Mouse (Mus musculus) bone marrow, adult 2 months (tissue): ENCODE data around the gene Sept9. TPM values are rescaled to one million over a fixed set of nuclear protein-coding genes. Genes with fewer than 3 reads are reported as not detected.

Experiments used
- H3K27ac ChIP-seq: fragments of 200-500 bp; 2 replicates; pipeline ENCODE4 v1.5.1; 2012; ENCODE audit warnings: low read depth, mild to moderate bottlenecking, control low read depth, inconsistent platforms, low read length; ENCODE audit not compliant: control insufficient read depth, poor library complexity, insufficient read depth
- H3K4me1 ChIP-seq: fragments of 200-500 bp; 2 replicates; pipeline ENCODE4 v1.6.1; 2011; ENCODE audit warnings: low read length; ENCODE audit not compliant: control insufficient read depth, insufficient read depth
- H3K4me3 ChIP-seq: fragments of 200-500 bp; replicated peaks from 2 replicates; pipeline ENCODE3; 2011; ENCODE audit warnings: mild to moderate bottlenecking, low read depth, low read length, control low read depth; ENCODE audit not compliant: control insufficient read depth
- CTCF ChIP-seq: fragments of 200-500 bp; IDR thresholded peaks from 2 replicates; pipeline ENCODE4 v1.5.1; 2011; ENCODE audit warnings: low read length, control low read depth; ENCODE audit not compliant: control insufficient read depth, insufficient read depth
- POLR2A ChIP-seq: fragments of 200-500 bp; IDR thresholded peaks from 2 replicates; pipeline ENCODE4 v1.6.1; 2011; ENCODE audit warnings: low read depth, mild to moderate bottlenecking, control low read depth, low read length, borderline replicate concordance; ENCODE audit not compliant: control insufficient read depth
- WGBS: fragments of 180-500 bp; shearing (Covaris S2); methylation state at CpG from one replicate; pipeline ENCODE4 v1.1.7; 2018; 5-methylcytosine and 5-hydroxymethylcytosine counted together
- polyA plus RNA-seq: library from polyadenylated mRNA; stranded (reverse); fragments of >200 nt; gene quantifications from 2 replicates; pipeline ENCODE4 v1.2.4, GENCODE M21; 2011; ENCODE audit warnings: low replicate concordance; ENCODE audit not compliant: missing spikeins, insufficient read depth, insufficient read length

The Sept9 gene
- polyA plus RNA-seq, 1 experiment, result 51.6 TPM

GRCm38 (mm10) chr11:117296500-117297189, 97.2 kb downstream of the Sept9 start:
- peaks cover 1% of the 10 kb centered on the region; the same call in 1 of the 2 replicates for H3K4me1 ChIP-seq
- 76% methylated on average over 14 of the region's 14 CpGs for WGBS
- peak overlapping the region; percentile 25; the same call in 1 of the 2 replicates for H3K27ac ChIP-seq
- no peak overlapping the region for H3K4me3 ChIP-seq
- no peak for TF ChIP-seq POLR2A
- TF ChIP-seq CTCF, result no peak

GRCm38 (mm10) chr11:117297190-117297829, 97.8 kb downstream of the Sept9 start:
- Histone ChIP-seq H3K4me3 (no peak overlapping the region), H3K4me1 (peaks cover 1% of the 10 kb centered on the region; the same call in 1 of the 2 replicates), H3K27ac (no peak overlapping the region)
- 69% methylated on average over 3 of the region's 3 CpGs for WGBS
- TF ChIP-seq CTCF (no peak), POLR2A (no peak)

GRCm38 (mm10) chr11:117299741-117300140, 100.3 kb downstream of the Sept9 start:
- Histone ChIP-seq H3K4me3 (no peak overlapping the region), H3K27ac (no peak overlapping the region), H3K4me1 (no peaks in the 10 kb centered on the region)
- 42% methylated on average over 6 of the region's 6 CpGs for WGBS
- TF ChIP-seq CTCF (no peak), POLR2A (no peak)

GRCm38 (mm10) chr11:117300809-117301208, 101.3 kb downstream of the Sept9 start:
- WGBS, result 85% methylated on average over 4 of the region's 4 CpGs
- Histone ChIP-seq H3K4me3 (no peak overlapping the region), H3K4me1 (no peaks in the 10 kb centered on the region), H3K27ac (no peak overlapping the region)
- TF ChIP-seq CTCF (peak; percentile 63), POLR2A (no peak)

GRCm38 (mm10) chr11:117301716-117302115, 102.3 kb downstream of the Sept9 start:
- 75% methylated on average over 6 of the region's 6 CpGs for WGBS
- H3K4me3 ChIP-seq, result no peak overlapping the region
- TF ChIP-seq CTCF (no peak), POLR2A (no peak)
- peaks cover 3% of the 10 kb centered on the region for H3K4me1 ChIP-seq
- no peak overlapping the region for H3K27ac ChIP-seq

- Histone ChIP-seq H3K4me1 (peaks cover 7% of the 10 kb centered on the region), H3K4me3 (no peak overlapping the region), H3K27ac (no peak overlapping the region)
- WGBS, result 77% methylated on average over 5 of the region's 5 CpGs
- TF ChIP-seq CTCF (no peak), POLR2A (no peak)
These were observed 102.9 kb downstream of the Sept9 start for GRCm38 (mm10) chr11:117302371-117302770.

GRCm38 (mm10) chr11:117305509-117306188, 106.2 kb downstream of the Sept9 start:
- H3K27ac ChIP-seq, result no peak overlapping the region
- WGBS, result 81% methylated on average over 7 of the region's 7 CpGs
- TF ChIP-seq POLR2A (no peak), CTCF (no peak)
- H3K4me3 ChIP-seq, result no peak overlapping the region
- H3K4me1 ChIP-seq, result peaks cover 7% of the 10 kb centered on the region
